Mouse (Mus musculus) liver, embryonic 11.5 days (tissue): ENCODE results near the gene Map2k6. TPM values are rescaled to one million over a fixed set of nuclear protein-coding genes. Genes with fewer than 3 reads are reported as not detected.

Source experiments
- ATAC-seq: fragments of 200-750 bp; cut with Nextera tagmentation; replicated peaks from 2 replicates; pipeline ENCODE4 v1.8.0; 2017; ENCODE audit warnings: moderate number of reproducible peaks, mild to moderate bottlenecking, moderate TSS enrichment, moderate library complexity; ENCODE audit not compliant: low FRiP score
- DNase-seq: peaks from one replicate; pipeline ENCODE4 v3.0.0-alpha.2; 2017; ENCODE audit warnings: low spot score
- H3K27ac ChIP-seq: fragments of 300-500 bp; sonication (generic); 2 replicates; pipeline ENCODE4 v1.5.1; 2014; ENCODE audit warnings: mild to moderate bottlenecking, low read depth, low read length, control low read depth
- H3K27me3 ChIP-seq: fragments of 300-500 bp; sonication (generic); replicated peaks from 2 replicates; pipeline ENCODE4 v1.6.1; 2014; ENCODE audit warnings: low read length, mixed read lengths; ENCODE audit not compliant: control insufficient read depth, insufficient read depth
- H3K36me3 ChIP-seq: fragments of 300-500 bp; sonication (generic); 2 replicates; pipeline ENCODE4 v1.6.1; 2014; ENCODE audit warnings: mild to moderate bottlenecking, low read length, moderate library complexity, mixed read lengths; ENCODE audit not compliant: control insufficient read depth, insufficient read depth
- H3K4me1 ChIP-seq: fragments of 300-500 bp; sonication (generic); replicated peaks from 2 replicates; pipeline ENCODE4 v1.6.1; 2014; ENCODE audit warnings: low read length, mixed read lengths; ENCODE audit not compliant: control insufficient read depth, insufficient read depth
- H3K4me2 ChIP-seq: fragments of 300-500 bp; sonication (generic); 2 replicates; pipeline ENCODE4 v1.6.1; 2014; ENCODE audit warnings: mild to moderate bottlenecking, control low read depth, moderate library complexity
- H3K4me3 ChIP-seq: fragments of 300-500 bp; sonication (generic); 2 replicates; pipeline ENCODE4 v1.5.1; 2014; ENCODE audit warnings: low read depth, low read length, control low read depth
- H3K9ac ChIP-seq: fragments of 300-500 bp; sonication (generic); 2 replicates; pipeline ENCODE4 v1.6.1; 2014; ENCODE audit warnings: low read depth, low read length, control low read depth
- H3K9me3 ChIP-seq: fragments of 300-500 bp; sonication (generic); 2 replicates; pipeline ENCODE4 v1.6.1; 2016; ENCODE audit warnings: low read length, inconsistent platforms, mixed read lengths; ENCODE audit not compliant: control insufficient read depth
- WGBS: fragments of 180-500 bp; shearing (Covaris S2); extraction: QIAGEN DNeasy Blood & Tissue Kit; methylation state at CpG from one replicate; pipeline ENCODE4 v1.1.7; 2014; 5-methylcytosine and 5-hydroxymethylcytosine counted together
- polyA plus RNA-seq: library from polyadenylated mRNA; unstranded; fragments of >200 nt; fragmentation: Nextera tagmentation; extraction: Ambion mirVana; gene quantifications from 2 replicates; pipeline ENCODE4 v1.2.1, GENCODE M21; 2014

Gene Map2k6
- polyA plus RNA-seq, 1 experiment from 2014 or later = 15.0 TPM

DNA sequence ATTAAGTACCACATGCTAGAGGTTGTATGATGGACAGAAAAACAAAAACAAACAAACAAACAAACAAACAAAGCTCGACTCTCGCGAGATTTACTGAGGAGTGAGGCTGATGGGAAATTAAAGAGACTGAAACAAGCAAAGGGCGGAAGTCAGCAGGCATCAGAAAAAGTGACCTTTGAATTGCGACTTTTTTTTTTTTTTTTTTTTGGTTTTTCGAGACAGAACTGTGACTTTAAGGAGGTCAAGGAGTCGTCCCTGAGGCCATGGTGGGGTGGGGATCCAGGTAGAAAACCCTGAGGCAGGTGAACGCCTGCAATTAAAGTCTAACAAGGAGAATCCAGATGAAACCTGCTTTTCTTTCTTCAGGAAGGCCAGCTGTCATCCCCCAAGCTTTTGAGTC lies 27.1 kb upstream of the Map2k6 start:
- DNase-seq (no peak), ATAC-seq (no peak)
- Histone ChIP-seq H3K4me3 (no peak overlapping the region), H3K4me1 (peaks cover 4% of the 10 kb centered on the region; the same call in 1 of the 2 replicates), H3K36me3 (no peaks in the 10 kb centered on the region), H3K9ac (no peak overlapping the region), H3K27ac (no peak overlapping the region), H3K9me3 (no peaks in the 10 kb centered on the region), H3K4me2 (no peak overlapping the region), H3K27me3 (no peaks in the 10 kb centered on the region)
- 65% methylated on average over 8 of the region's 8 CpGs for WGBS

DNA sequence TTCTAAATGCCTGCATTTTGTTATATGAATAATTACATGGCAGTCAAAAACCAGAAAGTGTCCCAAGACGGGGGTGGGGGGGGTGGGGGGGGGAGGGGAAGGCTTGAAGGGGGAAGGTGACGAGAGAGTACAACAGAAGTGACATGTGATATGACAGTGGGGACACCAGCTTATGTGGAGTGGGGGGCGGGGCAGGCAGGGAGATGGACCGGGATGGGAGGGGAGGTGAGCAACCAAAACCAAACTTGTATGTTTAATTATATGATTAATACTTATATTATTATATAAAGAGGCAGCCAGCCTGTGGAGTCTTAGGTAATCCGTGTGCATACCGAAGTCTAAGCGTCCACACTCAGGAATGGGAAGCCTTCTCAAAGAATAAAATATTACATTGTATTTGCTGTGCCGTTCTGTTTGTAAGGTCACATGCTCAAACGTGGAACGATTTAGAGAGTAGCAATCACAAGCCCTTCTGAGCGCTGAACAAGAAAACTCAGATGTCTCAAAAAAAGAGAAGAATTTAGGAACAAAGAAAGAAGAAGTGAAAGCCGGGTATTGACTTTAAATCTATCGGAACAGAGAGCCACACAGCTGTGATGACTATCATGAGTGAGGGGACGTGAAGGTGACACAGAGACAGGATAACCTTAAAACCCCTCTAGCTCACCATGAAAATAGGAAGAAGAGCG lies 26.5 kb upstream of the Map2k6 start:
- Histone ChIP-seq H3K4me2 (no peak overlapping the region), H3K4me1 (peaks cover 4% of the 10 kb centered on the region; the same call in 1 of the 2 replicates), H3K9ac (no peak overlapping the region), H3K27me3 (no peaks in the 10 kb centered on the region), H3K4me3 (no peak overlapping the region), H3K36me3 (no peaks in the 10 kb centered on the region), H3K9me3 (no peaks in the 10 kb centered on the region), H3K27ac (no peak overlapping the region)
- 67% methylated on average over 15 of the region's 15 CpGs for whole genome bisulfite sequencing
- ATAC-seq (no peak), DNase-seq (no peak)

- no peaks in the 10 kb centered on the region for H3K9me3 ChIP-seq
- ATAC-seq (no peak), DNase-seq (no peak)
- H3K27ac ChIP-seq = no peak overlapping the region
- no peak overlapping the region for H3K9ac ChIP-seq
- peaks cover 4% of the 10 kb centered on the region; the same call in 1 of the 2 replicates for H3K4me1 ChIP-seq
- WGBS = 86% methylated on average over 9 of the region's 9 CpGs
- no peaks in the 10 kb centered on the region for H3K36me3 ChIP-seq
- no peak overlapping the region for H3K4me2 ChIP-seq
- H3K4me3 ChIP-seq = no peak overlapping the region
- no peaks in the 10 kb centered on the region for H3K27me3 ChIP-seq
Observed at GRCm38 (mm10) chr11:110374036-110374435, 24.9 kb upstream of the Map2k6 start.

DNA sequence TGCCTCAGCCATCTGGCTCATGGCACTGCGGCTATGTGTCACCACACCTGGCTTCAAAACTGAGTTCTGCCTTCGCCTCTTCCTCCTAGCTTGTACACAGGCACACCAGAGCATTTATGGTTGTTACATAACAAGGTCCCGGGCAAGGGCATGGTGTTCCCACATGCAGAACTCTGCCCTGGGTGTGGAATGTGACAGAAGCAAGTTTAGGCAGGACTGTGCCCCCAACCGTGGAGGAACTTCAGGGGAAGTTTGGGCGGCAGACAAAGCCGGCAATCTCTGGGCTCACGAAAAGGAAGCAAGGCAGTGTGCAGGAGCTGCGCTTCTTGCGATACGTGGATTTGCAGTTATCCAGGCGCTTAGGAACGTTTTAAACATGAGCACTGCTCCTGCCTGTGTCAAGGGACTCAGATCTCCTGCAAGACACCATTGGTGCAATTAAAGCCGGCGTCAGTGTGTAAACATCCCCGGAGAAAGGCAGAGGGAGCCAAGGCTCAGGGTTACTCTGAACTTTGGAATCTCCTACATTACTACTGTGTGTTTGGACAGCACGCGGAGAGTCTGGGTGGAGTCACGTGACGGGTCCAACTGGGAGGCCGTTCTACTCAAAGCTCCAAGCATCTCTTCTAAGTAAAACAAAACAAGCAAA lies 19.1 kb upstream of the Map2k6 start:
- Histone ChIP-seq H3K27me3 (no peaks in the 10 kb centered on the region), H3K4me2 (peak overlapping the region; percentile 85), H3K4me1 (peaks cover 12% of the 10 kb centered on the region), H3K27ac (peak overlapping the region; percentile 16; the same call in 1 of the 2 replicates), H3K9ac (peak overlapping the region; percentile 59), H3K36me3 (no peaks in the 10 kb centered on the region), H3K9me3 (no peaks in the 10 kb centered on the region), H3K4me3 (peak overlapping the region; percentile 42)
- ATAC-seq = peak; percentile 83
- 9% methylated on average over 20 of the region's 20 CpGs for WGBS
- peak; percentile 71 for DNase-seq

DNA sequence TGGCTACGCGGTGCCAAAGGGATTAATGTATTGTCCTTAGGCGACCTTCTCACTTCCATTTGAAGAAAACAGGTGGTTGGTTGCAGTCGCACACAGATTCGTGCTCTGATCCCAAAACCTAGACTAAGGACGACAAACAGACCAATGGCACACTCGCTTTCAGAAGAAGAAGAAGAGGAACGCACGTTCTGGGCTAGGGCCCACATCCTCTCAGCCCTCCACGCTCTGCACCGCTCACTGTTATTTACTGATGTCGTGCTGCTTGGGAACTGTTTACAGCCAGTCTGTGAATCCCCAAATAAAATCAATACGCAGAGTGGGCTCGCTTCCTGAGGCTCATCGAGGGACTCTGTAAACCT lies 18.6 kb upstream of the Map2k6 start:
- peak; percentile 45; the same call in 1 of the 2 replicates for ATAC-seq
- H3K27ac ChIP-seq = peak overlapping the region; percentile 16; the same call in 1 of the 2 replicates
- no peaks in the 10 kb centered on the region for H3K36me3 ChIP-seq

GRCm38 (mm10) chr11:110385487-110385886 lies 13.4 kb upstream of the Map2k6 start:
- Histone ChIP-seq H3K4me3 (no peak overlapping the region), H3K27me3 (no peaks in the 10 kb centered on the region), H3K9ac (no peak overlapping the region), H3K27ac (no peak overlapping the region), H3K9me3 (no peaks in the 10 kb centered on the region), H3K4me2 (no peak overlapping the region), H3K36me3 (no peaks in the 10 kb centered on the region), H3K4me1 (peaks cover 4% of the 10 kb centered on the region; the same call in 1 of the 2 replicates)
- ATAC-seq = no peak
- 77% methylated on average over 2 of the region's 2 CpGs for WGBS
- no peak for DNase-seq

More for the DNA sequence above, 18.6 kb upstream of the Map2k6 start:
- H3K9me3 ChIP-seq = no peaks in the 10 kb centered on the region
- H3K4me3 ChIP-seq = peak overlapping the region; percentile 42
- 28% methylated on average over 15 of the region's 15 CpGs for WGBS
- H3K27me3 ChIP-seq = no peaks in the 10 kb centered on the region
- H3K4me1 ChIP-seq = peaks cover 12% of the 10 kb centered on the region
- DNase-seq = no peak
- H3K9ac ChIP-seq = peak overlapping the region; percentile 59; the same call in 1 of the 2 replicates
- H3K4me2 ChIP-seq = peak overlapping the region; percentile 85

GRCm38 (mm10) chr11:110392763-110393162 lies 6.2 kb upstream of the Map2k6 start:
- H3K9me3 ChIP-seq = no peaks in the 10 kb centered on the region
- no peaks in the 10 kb centered on the region for H3K4me1 ChIP-seq
- H3K36me3 ChIP-seq = no peaks in the 10 kb centered on the region
- no peak for ATAC-seq
- 78% methylated on average over 3 of the region's 3 CpGs for whole genome bisulfite sequencing
- H3K27me3 ChIP-seq = no peaks in the 10 kb centered on the region
- H3K27ac ChIP-seq = no peak overlapping the region
- no peak overlapping the region for H3K9ac ChIP-seq
- H3K4me2 ChIP-seq = no peak overlapping the region
- H3K4me3 ChIP-seq = no peak overlapping the region
- DNase-seq = no peak

DNA sequence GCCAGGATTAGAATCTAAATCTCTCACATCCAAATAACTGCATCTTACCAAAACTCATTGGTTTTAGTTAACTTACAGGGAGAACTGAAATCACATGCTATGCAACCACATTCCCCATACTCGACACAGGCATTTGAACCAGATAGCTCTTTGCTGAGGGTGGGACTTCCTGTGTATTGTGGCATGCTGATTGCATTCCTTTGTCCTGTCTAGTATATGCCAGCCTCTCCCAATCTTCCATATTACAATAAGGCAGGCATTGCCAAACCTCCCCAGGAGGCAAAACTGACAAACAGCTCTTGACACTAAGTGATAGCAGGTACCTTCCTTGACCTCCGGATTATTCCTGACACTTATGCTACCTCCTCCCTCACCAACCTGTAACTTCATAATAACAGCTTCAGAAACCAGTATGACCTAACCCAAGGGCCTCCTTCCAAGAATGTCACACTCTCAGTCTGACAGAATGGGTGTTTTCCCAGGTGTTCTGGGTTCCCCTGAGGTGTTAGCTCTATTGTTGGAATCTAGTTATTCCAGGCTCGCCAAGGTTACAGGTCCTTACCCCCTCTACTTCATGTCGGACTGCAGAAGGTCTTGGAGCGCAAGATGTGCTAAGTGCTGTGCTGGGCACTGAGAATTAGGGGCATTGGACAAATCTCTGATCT lies 4.0 kb upstream of the Map2k6 start:
- Histone ChIP-seq H3K9ac (no peak overlapping the region), H3K27ac (no peak overlapping the region), H3K36me3 (no peaks in the 10 kb centered on the region), H3K4me1 (no peaks in the 10 kb centered on the region), H3K4me3 (no peak overlapping the region), H3K27me3 (no peaks in the 10 kb centered on the region), H3K9me3 (no peaks in the 10 kb centered on the region), H3K4me2 (no peak overlapping the region)
- DNase-seq (peak; percentile 20), ATAC-seq (no peak)
- 70% methylated on average over 5 of the region's 5 CpGs for WGBS
